Mouse (Mus musculus) heart, embryonic 13.5 days (tissue): ENCODE measurements around the gene Pbdc1. TPM values are rescaled to one million over a fixed set of nuclear protein-coding genes. Genes with fewer than 3 reads are reported as not detected.
A peak's percentile ranks its signal among the peaks of the same experiment; 100 is the strongest.
"Not testable (repeated sequence)": the region's sequence is repeated elsewhere in the genome, so short reads cannot be mapped to it uniquely, and the experiment has no call there.

ENCODE experiments used
- ATAC-seq: fragments of 200-750 bp; cut with Nextera tagmentation; 2 replicates; pipeline ENCODE4 v1.8.0; 2017; ENCODE audit warnings: moderate TSS enrichment; ENCODE audit not compliant: insufficient number of reproducible peaks, low FRiP score, low TSS enrichment; ENCODE audit errors: extremely low read depth
- H3K27ac ChIP-seq: fragments of 300-500 bp; sonication (generic); replicated peaks from 2 replicates; pipeline ENCODE4 v1.5.1; 2015; ENCODE audit warnings: moderate library complexity, mild to moderate bottlenecking, inconsistent platforms
- H3K27me3 ChIP-seq: fragments of 300-500 bp; sonication (generic); replicated peaks from 2 replicates; pipeline ENCODE4 v1.6.1; 2015; ENCODE audit warnings: mild to moderate bottlenecking, inconsistent platforms
- H3K36me3 ChIP-seq: fragments of 300-500 bp; sonication (generic); 2 replicates; pipeline ENCODE4 v1.6.1; 2015; ENCODE audit warnings: mild to moderate bottlenecking, inconsistent platforms
- H3K4me1 ChIP-seq: fragments of 300-500 bp; sonication (generic); 2 replicates; pipeline ENCODE4 v1.6.1; 2015; ENCODE audit warnings: inconsistent platforms
- H3K4me2 ChIP-seq: fragments of 300-500 bp; sonication (generic); 2 replicates; pipeline ENCODE4 v1.6.1; 2015; ENCODE audit warnings: inconsistent platforms, mild to moderate bottlenecking, moderate library complexity
- H3K4me3 ChIP-seq: fragments of 300-500 bp; sonication (generic); 2 replicates; pipeline ENCODE4 v1.5.1; 2015; ENCODE audit warnings: moderate library complexity, mild to moderate bottlenecking, inconsistent platforms
- H3K9ac ChIP-seq: fragments of 300-500 bp; sonication (generic); 2 replicates; pipeline ENCODE4 v1.6.1; 2015; ENCODE audit warnings: inconsistent platforms, mild to moderate bottlenecking, moderate library complexity
- H3K9me3 ChIP-seq: fragments of 300-500 bp; sonication (generic); 2 replicates; pipeline ENCODE4 v1.6.1; 2016; ENCODE audit warnings: inconsistent platforms
- WGBS: fragments of 180-500 bp; shearing (Covaris S2); methylation state at CpG from one replicate; pipeline ENCODE4 v1.1.7; 2015; ENCODE audit warnings: mixed read lengths; 5-methylcytosine and 5-hydroxymethylcytosine counted together
- polyA plus RNA-seq: library from polyadenylated mRNA; unstranded; fragments of >200 nt; fragmentation: Nextera tagmentation; extraction: Ambion mirVana; gene quantifications from 2 replicates; pipeline ENCODE4 v1.2.1, GENCODE M21; 2015

Gene Pbdc1
- polyA plus RNA-seq, 1 experiment from 2014 or later: 35.9 TPM

GRCm38 (mm10) chrX:105121227-105121865 is 41.8 kb downstream of the Pbdc1 start:
- Histone ChIP-seq H3K4me2 (peak overlapping the region; percentile 86), H3K4me1 (no peaks in the 10 kb centered on the region), H3K4me3 (peak overlapping the region; percentile 69), H3K27me3 (peaks cover 64% of the 10 kb centered on the region), H3K9me3 (no peaks in the 10 kb centered on the region), H3K27ac (no peak overlapping the region), H3K9ac (peak overlapping the region; percentile 82), H3K36me3 (no peaks in the 10 kb centered on the region; the same call in 1 of the 2 replicates)
- WGBS: 10% methylated on average over 38 of the region's 38 CpGs
- ATAC-seq: peak; percentile 51; the same call in 1 of the 2 replicates

GRCm38 (mm10) chrX:105124903-105125302 is 45.3 kb downstream of the Pbdc1 start:
- no peak overlapping the region for H3K4me3 ChIP-seq
- no peak overlapping the region for H3K4me2 ChIP-seq
- H3K9ac ChIP-seq: no peak overlapping the region
- no peaks in the 10 kb centered on the region for H3K4me1 ChIP-seq
- no peaks in the 10 kb centered on the region; the same call in 1 of the 2 replicates for H3K36me3 ChIP-seq
- H3K27me3 ChIP-seq: peaks cover 49% of the 10 kb centered on the region
- ATAC-seq: no peak
- no peaks in the 10 kb centered on the region for H3K9me3 ChIP-seq
- H3K27ac ChIP-seq: no peak overlapping the region
- 13% methylated on average over 2 of the region's 3 CpGs for WGBS

- H3K27ac ChIP-seq: no peak overlapping the region
- H3K36me3 ChIP-seq: no peaks in the 10 kb centered on the region
- ATAC-seq: no peak
- H3K4me1 ChIP-seq: no peaks in the 10 kb centered on the region
- H3K4me2 ChIP-seq: peak overlapping the region; percentile 58
- peak overlapping the region; percentile 37; the same call in 1 of the 2 replicates for H3K9ac ChIP-seq
- H3K4me3 ChIP-seq: peak overlapping the region; percentile 47
- WGBS: 43% methylated on average over 25 of the region's 26 CpGs
- H3K27me3 ChIP-seq: peaks cover 55% of the 10 kb centered on the region
- H3K9me3 ChIP-seq: no peaks in the 10 kb centered on the region
Observed at GRCm38 (mm10) chrX:105151872-105152461, 72.4 kb downstream of the Pbdc1 start.

- not testable (repeated sequence) for H3K36me3 ChIP-seq, H3K4me1 ChIP-seq, H3K9ac ChIP-seq, H3K4me3 ChIP-seq, H3K27ac ChIP-seq, ATAC-seq, H3K4me2 ChIP-seq, H3K9me3 ChIP-seq
- 65% methylated on average over 6 of the region's 6 CpGs for WGBS
- peaks cover 48% of the 10 kb centered on the region for H3K27me3 ChIP-seq
Observed at GRCm38 (mm10) chrX:105165007-105165406, 85.5 kb downstream of the Pbdc1 start.

Other genes with a start within 250 kb of the Pbdc1 start
- gene Magee2, start 222.5 kb upstream of the Pbdc1 start, polyA plus RNA-seq: 1.6 and 1.8 TPM in 2 replicates
- 12.5 and 14.2 TPM in 2 replicates for gene Magee1, start 40.6 kb downstream of the Pbdc1 start, polyA plus RNA-seq